ENCODE assay signal across 23 mouse cellular contexts in genomic region chr3:38839438-38839837, GRCm38 (mm10). TPM values are rescaled to one million over a fixed set of nuclear protein-coding genes. Genes with fewer than 3 reads are reported as not detected.
DNase-seq lines count a peak whose midpoint lies in the region; ATAC-seq lines count a peak whose summit lies in the region.
"Had no signal": no experiment of that assay in that cellular context is flagged by ENCODE, and none has a peak within 500 bp of the region (broad histone marks: within the 10 kb centered on the region; RNA-seq: fewer than 3 reads in every experiment).

No protein-coding gene starts in this region.

- no peak overlapping the region for H3K4me2 ChIP-seq in lung, embryonic 16.5 days (ENCODE audit: low read depth, low read length)
- H3K4me2 ChIP-seq: embryonic facial prominence, embryonic 13.5 days; embryonic facial prominence, embryonic 15.5 days; forebrain, embryonic 12.5 days had no signal

- no peak overlapping the region for H3K27ac ChIP-seq in lung, embryonic 16.5 days (ENCODE audit: low read length)
- H3K27ac ChIP-seq: embryonic facial prominence, embryonic 15.5 days; forebrain, embryonic 10.5 days; forebrain, embryonic 12.5 days had no signal

- H3K4me3 ChIP-seq in lung, embryonic 16.5 days (ENCODE audit: low read length), result no peak overlapping the region
- H3K4me3 ChIP-seq: embryonic facial prominence, embryonic 13.5 days; embryonic facial prominence, embryonic 15.5 days; erythroblast, embryonic 14.5 days; forebrain, embryonic 10.5 days; forebrain, embryonic 12.5 days had no signal

- no peaks in the 10 kb centered on the region for H3K27me3 ChIP-seq in lung, embryonic 16.5 days (ENCODE audit: control insufficient read depth, insufficient read depth, low read depth, low read length)
- H3K27me3 ChIP-seq: embryonic facial prominence, embryonic 13.5 days; embryonic facial prominence, embryonic 15.5 days; forebrain, embryonic 12.5 days had no signal

- no peak overlapping the region for H3K9ac ChIP-seq in lung, embryonic 16.5 days (ENCODE audit: low read length)
- H3K9ac ChIP-seq: embryonic facial prominence, embryonic 13.5 days; embryonic facial prominence, embryonic 15.5 days; forebrain, embryonic 12.5 days had no signal

- no peak for DNase-seq in lung, postnatal 10 days
- DNase-seq in lung, postnatal 25 days (ENCODE audit: low spot score), result peak; percentile 4
- DNase-seq in lung, postnatal 14 days, result no peak
- DNase-seq: adrenal gland, adult 2 months; adrenal gland, postnatal 10 days; adrenal gland, postnatal 25 days; cerebellum, adult 11 months; cerebellum, adult 18-20 months; cerebellum, adult 8-10 months; cerebellum, adult 9-11 months; cerebellum, postnatal 14 days; cerebellum, postnatal 36 days; embryo, embryonic 11 days had no signal

- H3K4me1 ChIP-seq in lung, embryonic 16.5 days (replicated peaks; ENCODE audit: control insufficient read depth, insufficient read depth, low read length), result no peaks in the 10 kb centered on the region; the same call in 1 of the 2 replicates
- H3K4me1 ChIP-seq: embryonic facial prominence, embryonic 15.5 days; forebrain, embryonic 12.5 days had no signal

- no peaks in the 10 kb centered on the region for H3K36me3 ChIP-seq in lung, embryonic 16.5 days (ENCODE audit: control insufficient read depth, insufficient read depth, low read length)
- H3K36me3 ChIP-seq: embryonic facial prominence, embryonic 13.5 days; embryonic facial prominence, embryonic 15.5 days; forebrain, embryonic 10.5 days; forebrain, embryonic 12.5 days had no signal

- WGBS in lung, embryonic 16.5 days, result 47% methylated on average over 2 of the region's 2 CpGs

- no peaks in the 10 kb centered on the region for H3K9me3 ChIP-seq in lung, embryonic 16.5 days (ENCODE audit: control insufficient read depth, low read length)
- H3K9me3 ChIP-seq: embryonic facial prominence, embryonic 15.5 days; forebrain, embryonic 12.5 days had no signal

- ATAC-seq in lung, embryonic 16.5 days (ENCODE audit: low read depth), result peak; percentile 41; the same call in 1 of the 2 replicates
- ATAC-seq in megakaryocyte-erythroid progenitor cell, adult 5-6 weeks (replicated peaks; ENCODE audit: low FRiP score, low TSS enrichment, poor library complexity, severe bottlenecking), result no peak
- ATAC-seq: forebrain, embryonic 14.5 days; forebrain, embryonic 16.5 days had no signal

RNA-seq across cellular contexts. Expression of gene Fat4, which starts 47.3 kb away (rescaled TPM):
- 4.6 and 4.7 TPM in 2 replicates for polyA plus RNA-seq in lung, embryonic 16.5 days (2015; fragmentation: Nextera tagmentation; extraction: Ambion mirVana)
- not detected in 2 replicates for total RNA-seq in megakaryocyte-erythroid progenitor cell, adult 5-6 weeks (2014; fragmentation: Nextera tagmentation)
- not detected in 2 replicates for total RNA-seq in megakaryocyte-erythroid progenitor cell, adult 5-6 weeks (2017)
- total RNA-seq: MEL had no signal
- polyA plus RNA-seq: erythroblast, embryonic 14.5 days had no signal
